10 mouse cellular contexts compared by ENCODE assay signal in the genomic region with DNA sequence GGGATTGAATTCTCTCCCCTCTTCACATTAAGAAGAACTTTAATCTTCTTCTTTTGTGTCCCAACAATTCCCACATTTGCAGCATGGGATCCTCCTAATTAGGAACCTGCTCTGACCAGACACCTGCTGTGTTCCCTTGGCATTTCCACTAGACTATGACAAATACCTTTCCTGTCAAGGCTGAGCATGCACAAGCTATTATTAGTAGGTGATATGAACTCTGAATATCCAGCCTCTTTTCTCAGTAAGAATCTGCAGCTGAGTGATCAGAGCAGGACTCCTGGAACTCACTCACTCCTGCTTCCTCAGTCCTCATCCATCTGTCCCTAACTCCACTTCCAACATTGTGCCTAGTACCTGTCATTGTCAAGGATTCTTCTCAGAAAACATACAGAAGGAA.
"Had no signal": no experiment of that assay in that cellular context is flagged by ENCODE, and none has a peak within 500 bp of the region (broad histone marks: within the 10 kb centered on the region; RNA-seq: fewer than 3 reads in every experiment).

No protein-coding gene starts in this region.

- ATAC-seq: lung, postnatal 0 days; midbrain, embryonic 13.5 days had no signal

- H3K27me3 ChIP-seq: kidney, embryonic 15.5 days; liver, embryonic 15.5 days; midbrain, embryonic 13.5 days; stomach, embryonic 15.5 days had no signal

- DNase-seq: kidney, postnatal 14 days; lung, adult 2 months; lung, postnatal 36 days; spleen, adult 18-20 months; thymus, postnatal 36 days had no signal
